Mouse (Mus musculus): ENCODE data around the gene Tmem132a.

Gene Tmem132a

DNA sequence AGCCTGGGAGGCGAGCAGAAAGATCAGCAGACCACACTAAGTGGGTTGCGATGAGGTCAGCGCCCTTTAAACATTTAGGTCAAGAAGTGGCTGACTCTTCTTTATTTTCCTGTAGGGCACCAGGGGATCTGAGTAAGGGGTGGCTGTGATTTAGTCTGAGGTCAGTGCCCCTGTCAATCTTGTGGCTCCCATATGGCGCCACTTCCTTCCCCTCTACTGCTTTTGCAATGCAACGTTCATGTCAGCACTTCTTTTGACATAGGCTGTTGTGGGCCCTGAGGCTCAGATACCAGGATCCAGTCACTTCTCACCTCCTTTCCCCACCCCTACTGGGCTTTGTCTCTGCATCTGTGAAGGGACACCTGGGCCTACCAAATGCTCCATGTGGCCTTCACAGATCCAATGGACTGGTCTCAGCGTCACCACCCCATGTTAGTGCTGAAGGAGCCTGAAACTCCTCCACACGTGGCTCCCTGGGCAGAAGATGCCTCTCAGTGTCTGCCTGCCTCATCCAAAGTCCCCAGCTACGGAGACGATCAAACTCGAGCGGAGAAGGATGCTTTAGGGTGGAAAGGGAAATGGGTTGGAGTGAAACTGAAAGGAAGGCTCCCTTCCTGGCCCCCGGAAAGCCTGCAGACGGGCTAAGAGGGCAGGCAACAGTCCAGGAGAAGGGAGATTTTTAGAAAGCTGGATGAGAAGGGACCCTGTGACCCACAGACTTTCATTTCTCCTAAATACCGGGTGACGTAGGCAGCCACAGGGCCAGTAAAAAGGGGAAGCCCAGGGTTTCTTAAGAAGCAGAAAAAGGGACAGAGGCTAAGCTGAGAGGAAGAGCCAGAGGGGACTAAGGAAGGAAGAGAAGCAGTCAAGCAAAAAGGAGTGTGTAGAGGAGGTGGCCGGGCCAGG is 27.8 kb downstream of the Tmem132a start:
- in situ Hi-C loops (cut with MboI; ENCODE audit: low pct_unique_long_range_greater_than_20kb in 1 of 2, low sequenced_read_pairs in 2 of 2, unreplicated experiment in 1 of 2): no loop called here

DNA sequence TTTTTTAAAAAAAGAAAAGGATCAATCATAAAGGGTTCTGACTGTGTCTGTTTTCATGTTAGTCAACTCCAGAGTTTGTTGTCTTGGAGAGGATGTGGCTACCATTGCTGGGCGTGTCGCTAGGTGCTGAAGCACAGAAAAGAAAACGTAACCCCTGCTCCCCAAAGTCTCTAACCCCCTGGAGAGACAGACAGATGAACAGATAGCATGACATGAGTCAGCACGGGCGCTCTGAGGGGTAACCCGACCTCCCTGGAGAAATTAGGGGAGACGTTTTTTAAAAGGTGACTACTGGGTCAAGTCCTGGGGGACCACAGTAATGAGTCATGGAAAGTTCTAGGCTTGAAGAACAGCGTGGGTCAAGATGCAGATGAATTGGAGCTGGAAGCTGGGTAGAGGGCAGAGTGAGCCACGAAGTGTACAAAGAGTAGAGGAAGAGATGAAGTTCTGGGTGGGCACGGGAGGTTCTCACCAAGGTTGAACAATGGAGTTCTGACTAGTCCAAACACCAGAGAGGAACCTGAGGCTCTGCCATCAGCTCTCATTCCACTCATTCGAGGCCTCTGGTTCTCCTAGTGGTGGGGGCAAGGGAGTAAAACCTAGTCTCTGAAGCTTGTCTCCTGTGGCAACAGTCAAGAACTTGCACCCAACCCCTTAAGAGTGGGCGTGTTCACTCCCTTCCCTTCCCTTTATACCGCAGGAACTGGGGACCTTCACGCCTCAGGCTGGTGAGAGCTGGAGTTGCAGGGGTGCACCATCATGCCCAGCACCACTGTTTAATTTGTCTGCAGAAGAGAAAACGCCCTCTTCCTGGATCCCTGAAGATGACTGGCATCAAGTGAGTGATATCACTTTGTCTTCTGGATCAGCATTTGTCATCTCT is 30.5 kb downstream of the Tmem132a start, which contains the start of gene Slc15a3:
TSS of gene Slc15a3 (plus strand) at position 718 of the 883 bp plus-strand sequence.
- in situ Hi-C loops (cut with MboI; ENCODE audit: low pct_unique_long_range_greater_than_20kb in 1 of 2, low sequenced_read_pairs in 2 of 2, unreplicated experiment in 1 of 2): no loop called here

DNA sequence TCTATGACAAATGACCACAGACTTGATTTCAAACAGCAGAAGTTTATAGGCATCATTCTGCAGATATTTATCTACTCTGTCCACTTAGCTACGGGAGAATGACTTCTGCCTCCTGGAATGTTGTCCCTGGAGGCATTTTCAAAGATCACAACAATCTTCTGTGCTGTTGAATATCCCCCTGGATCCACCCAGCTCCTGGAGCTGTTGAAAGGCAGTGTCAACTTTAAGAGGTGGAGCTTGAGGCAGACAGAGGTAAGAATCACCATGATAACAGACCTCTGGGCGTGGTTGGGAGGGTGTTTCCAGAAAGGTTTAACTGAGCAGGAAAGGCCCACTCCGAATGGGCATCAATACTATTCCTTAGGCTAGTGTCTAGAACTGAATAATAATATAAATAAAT is 34.1 kb downstream of the Tmem132a start:
- in situ Hi-C loops (cut with MboI; ENCODE audit: low pct_unique_long_range_greater_than_20kb in 1 of 2, low sequenced_read_pairs in 2 of 2, unreplicated experiment in 1 of 2): no loop called here

DNA sequence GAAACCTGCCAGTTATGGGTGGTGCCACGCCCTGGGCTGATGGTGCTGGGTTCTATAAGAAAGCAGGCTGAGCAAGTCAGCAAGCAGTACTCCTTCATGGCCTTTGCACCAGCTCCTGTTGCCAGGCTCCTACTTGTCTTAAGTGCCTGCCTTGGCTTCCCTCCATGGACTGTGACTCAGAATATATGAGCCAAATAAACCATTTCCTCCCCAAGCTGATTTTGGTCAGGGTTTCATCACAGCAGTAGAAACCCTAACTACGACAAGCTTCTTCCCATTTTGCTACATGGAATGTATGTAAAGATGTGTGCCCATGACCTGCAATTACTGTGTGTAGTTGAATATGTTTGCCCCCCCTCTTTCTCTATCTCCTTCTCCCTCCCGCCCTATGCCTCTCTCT is 36.1 kb downstream of the Tmem132a start:
- in situ Hi-C loops (cut with MboI; ENCODE audit: low pct_unique_long_range_greater_than_20kb in 1 of 2, low sequenced_read_pairs in 2 of 2, unreplicated experiment in 1 of 2): no loop called here

DNA sequence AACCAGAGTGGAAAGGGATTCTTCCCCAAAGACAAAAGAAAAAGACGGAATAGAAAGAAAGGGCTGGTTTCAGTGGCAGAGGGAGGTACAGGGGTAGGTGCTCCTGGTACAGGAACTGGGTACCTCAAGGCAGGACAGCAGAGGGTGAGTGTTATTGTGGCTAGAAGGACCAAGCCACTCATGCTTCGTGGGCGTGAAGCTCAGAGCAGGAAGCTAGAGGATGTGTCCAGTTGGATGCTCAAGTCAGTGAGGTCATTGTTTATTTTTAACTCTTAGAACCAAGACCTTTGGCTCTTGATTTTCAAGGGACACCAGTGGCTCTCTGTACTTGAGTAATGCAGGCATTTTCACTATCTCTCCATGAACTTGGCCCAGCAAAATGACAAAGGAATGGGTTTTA is 37.7 kb downstream of the Tmem132a start:
- in situ Hi-C loops (cut with MboI; ENCODE audit: low pct_unique_long_range_greater_than_20kb in 1 of 2, low sequenced_read_pairs in 2 of 2, unreplicated experiment in 1 of 2): no loop called here

DNA sequence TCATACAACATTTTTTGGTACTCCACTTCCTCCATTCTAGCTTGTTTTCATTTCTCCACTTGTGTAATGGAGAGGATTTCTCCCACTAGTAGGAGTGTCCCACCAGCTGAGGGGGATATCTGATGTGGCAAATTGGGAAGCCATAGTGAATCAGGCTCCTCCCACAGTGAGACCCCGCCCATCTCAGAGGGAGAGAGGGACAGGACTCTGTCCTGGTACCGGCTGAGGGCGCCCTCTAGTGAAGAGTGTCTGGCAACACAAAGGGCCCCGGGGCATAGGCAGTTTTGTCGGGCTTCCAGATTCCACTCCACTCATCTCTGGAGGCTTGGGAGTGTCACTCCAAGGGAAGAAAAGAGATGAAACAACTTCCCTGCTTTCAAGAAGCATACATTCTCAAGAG is 38.3 kb downstream of the Tmem132a start:
- in situ Hi-C loops (cut with MboI; ENCODE audit: low pct_unique_long_range_greater_than_20kb in 1 of 2, low sequenced_read_pairs in 2 of 2, unreplicated experiment in 1 of 2): no loop called here

DNA sequence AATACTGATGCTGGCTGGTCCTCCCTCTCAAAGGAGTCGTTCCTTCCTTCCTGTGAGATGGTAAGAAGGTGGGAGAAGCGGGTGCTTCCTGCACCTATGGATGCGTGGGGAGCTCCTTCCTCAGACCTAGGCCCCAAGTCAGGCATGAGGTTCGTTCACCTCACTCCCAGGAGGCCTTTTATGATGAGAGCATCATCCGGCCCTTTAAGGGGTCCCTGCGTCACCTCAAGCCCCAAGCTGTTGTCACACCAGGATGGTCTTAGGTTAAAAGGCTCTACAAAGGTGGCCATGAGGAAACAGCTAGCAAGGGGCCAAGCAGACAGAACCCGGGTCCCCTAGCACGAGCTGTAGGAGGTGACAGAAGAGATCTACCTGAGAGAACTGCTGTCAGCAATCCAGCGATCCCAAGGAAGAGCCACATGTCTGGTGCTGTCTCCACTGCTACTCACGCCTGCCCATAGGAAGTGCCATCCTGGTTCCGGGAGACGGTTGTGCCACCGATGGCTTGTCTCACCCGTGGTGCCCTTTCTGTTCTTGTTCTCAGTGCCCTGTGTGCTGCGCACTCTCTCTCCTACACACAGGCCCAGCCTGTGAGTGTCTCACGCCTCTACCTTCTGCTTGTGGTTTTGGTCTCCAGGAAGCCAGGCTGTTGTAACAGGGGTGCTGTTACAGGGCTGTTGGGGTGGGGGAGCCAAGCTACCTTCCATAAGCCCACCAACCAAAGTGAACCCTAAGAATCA is 40.1 kb downstream of the Tmem132a start, which contains the start of gene Cd6:
TSS of gene Cd6 (minus strand) at position 623 of the 740 bp plus-strand sequence.
- in situ Hi-C loops (cut with MboI; ENCODE audit: low pct_unique_long_range_greater_than_20kb in 1 of 2, low sequenced_read_pairs in 2 of 2, unreplicated experiment in 1 of 2): no loop called here

DNA sequence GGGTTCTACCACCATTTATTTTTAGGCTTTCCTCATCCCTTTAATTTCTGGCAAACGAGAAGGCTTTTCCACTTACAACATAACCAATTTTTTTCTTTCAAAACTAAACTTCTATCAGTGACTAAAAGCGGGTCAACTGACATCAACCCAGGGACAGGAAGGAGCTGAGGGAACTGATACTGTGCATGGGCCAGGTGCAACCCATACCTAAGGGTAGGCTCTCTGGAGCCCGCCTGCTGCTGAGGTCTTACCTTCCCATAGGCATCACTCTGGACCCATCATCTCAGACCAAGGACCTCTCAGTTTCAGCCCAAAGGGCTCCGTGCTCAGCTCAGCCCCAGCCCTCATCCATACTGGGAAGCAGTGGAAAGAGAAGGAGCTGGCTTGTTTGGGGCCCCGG is 41.4 kb downstream of the Tmem132a start:
- in situ Hi-C loops (cut with MboI; ENCODE audit: low pct_unique_long_range_greater_than_20kb in 1 of 2, low sequenced_read_pairs in 2 of 2, unreplicated experiment in 1 of 2): no loop called here

DNA sequence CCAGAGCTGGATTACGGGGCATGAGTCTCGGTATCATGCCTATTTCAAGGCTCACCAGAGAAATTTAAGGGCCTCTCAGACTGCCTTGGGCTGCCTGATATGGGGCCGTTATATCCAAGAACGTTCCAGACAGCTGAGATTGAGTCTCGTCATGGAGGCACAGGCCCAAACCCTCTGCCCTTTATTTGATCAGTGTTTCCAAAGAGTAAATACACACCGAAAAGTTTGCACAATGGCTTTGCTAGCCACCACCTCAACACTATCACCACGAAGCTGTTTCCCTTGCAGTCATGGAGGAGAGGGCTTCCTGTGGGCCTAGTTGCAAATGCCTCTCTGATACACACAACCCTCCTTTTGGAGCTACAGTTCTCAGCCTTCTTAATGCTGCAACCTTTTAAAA is 45.7 kb downstream of the Tmem132a start:
- in situ Hi-C loops (cut with MboI; ENCODE audit: low pct_unique_long_range_greater_than_20kb in 1 of 2, low sequenced_read_pairs in 2 of 2, unreplicated experiment in 1 of 2): no loop called here

DNA sequence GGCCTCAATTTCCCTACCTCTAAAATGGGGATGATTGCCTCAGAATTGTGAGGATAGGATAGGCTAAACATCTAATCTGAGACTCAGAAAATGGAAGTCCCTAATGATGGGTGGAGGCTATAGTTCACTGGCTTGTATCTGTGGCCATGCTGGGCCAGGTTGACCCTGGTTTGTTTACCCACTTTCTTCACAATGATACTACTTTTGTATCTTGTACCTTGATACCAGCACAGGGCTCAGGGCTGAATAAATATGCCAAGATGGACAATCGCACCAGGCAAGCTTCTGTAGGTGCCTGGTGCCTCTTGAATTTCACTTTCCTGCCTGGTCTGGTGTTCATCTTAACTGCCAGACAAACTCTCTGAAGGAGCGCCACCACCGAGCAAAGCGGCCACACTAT is 47.2 kb downstream of the Tmem132a start:
- in situ Hi-C loops (cut with MboI; ENCODE audit: low pct_unique_long_range_greater_than_20kb in 1 of 2, low sequenced_read_pairs in 2 of 2, unreplicated experiment in 1 of 2): no loop called here

DNA sequence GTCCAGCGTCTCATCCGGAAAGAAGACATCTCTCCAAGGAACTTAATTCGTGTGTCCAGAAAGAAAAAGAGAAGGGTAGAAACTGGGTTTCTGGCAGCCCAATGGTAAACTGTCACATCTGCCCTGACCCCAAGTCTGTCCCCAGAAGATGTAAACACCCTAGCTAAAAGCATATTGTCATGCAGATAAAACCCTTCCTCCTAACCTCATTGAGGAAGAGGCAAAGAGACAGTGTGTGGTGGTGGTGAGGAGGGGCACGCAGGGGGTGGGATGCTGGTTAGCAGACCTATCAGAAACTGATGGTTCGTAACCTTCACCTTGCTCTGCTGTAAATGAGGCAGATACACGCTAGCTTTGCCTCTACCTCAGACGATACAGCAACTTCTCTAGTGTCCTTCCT is 48.4 kb downstream of the Tmem132a start:
- in situ Hi-C loops (cut with MboI; ENCODE audit: low pct_unique_long_range_greater_than_20kb in 1 of 2, low sequenced_read_pairs in 2 of 2, unreplicated experiment in 1 of 2): no loop called here

DNA sequence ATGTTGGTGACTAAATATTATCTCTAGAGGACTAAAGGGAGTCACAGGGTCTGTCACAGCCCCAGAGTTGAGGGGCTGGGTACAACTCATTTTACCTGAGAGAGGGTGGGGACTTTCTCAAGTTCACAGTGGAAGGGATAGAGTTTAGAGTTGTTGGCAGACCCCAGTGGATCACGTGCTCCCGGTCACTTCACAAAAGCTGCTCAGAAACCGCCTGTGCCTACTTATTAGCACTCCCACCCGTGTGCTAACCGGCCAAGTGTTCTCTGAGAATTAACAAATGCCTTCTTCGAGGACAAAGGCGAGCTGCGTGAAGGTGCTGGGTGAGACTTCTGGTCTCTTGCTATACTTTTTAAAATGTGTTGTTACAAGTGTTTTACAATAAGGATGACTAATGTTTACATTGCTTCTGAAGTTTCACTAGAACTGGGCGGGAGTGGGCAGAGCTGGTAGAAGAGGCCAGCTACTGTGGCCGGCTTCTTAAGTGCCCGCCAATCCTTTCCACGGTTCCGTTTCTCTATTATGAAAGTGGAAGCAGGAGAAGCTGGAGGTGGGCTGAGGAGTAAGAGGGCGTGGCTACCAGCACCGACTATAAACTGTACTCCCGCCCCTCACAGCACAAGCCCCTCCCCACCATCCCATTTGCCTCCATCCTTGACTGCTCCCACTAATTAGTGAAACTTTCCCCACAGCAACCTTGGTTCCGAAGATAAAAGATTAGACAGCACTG is 51.4 kb downstream of the Tmem132a start:
- in situ Hi-C loops (cut with MboI; ENCODE audit: low pct_unique_long_range_greater_than_20kb in 1 of 2, low sequenced_read_pairs in 2 of 2, unreplicated experiment in 1 of 2): no loop called here

DNA sequence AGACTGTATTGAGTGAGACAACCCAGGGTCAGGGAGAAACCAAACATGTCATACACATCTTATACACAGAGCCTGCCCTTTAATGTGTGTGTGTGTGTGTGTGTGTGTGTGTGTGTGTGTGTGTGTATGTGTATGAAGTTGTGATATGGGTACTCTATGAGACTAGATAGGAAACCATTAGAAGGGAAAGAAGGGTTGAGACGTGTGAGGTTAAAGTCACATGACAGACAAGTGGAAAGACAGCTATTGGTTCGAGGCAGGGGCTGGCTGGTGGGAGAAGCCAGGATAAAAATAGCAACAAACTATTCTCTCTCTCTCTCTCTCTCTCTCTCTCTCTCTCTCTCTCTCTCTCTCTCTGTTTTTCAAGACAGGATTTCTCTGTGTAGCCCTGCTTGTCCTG is 53.3 kb downstream of the Tmem132a start:
- in situ Hi-C loops (cut with MboI; ENCODE audit: low pct_unique_long_range_greater_than_20kb in 1 of 2, low sequenced_read_pairs in 2 of 2, unreplicated experiment in 1 of 2): no loop called here

DNA sequence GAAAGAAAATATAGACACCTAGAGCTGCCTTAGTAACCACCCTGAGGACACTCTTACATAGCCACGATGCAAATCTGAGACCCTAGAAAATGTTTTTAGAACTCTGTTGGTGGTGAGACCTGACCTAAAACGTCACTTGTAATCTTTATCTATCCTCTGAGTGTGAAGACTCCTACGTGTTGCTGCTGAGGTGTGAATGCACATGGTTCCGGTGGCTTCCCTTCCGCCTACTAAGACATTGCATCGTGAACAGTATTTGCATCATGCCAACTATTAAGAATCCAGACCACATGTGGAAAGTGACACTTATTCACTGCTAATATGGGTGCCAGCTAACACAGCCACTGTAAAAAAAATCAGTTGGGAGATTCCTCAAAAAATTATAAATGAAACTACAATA is 53.9 kb downstream of the Tmem132a start:
- in situ Hi-C loops (cut with MboI; ENCODE audit: low pct_unique_long_range_greater_than_20kb in 1 of 2, low sequenced_read_pairs in 2 of 2, unreplicated experiment in 1 of 2): no loop called here

DNA sequence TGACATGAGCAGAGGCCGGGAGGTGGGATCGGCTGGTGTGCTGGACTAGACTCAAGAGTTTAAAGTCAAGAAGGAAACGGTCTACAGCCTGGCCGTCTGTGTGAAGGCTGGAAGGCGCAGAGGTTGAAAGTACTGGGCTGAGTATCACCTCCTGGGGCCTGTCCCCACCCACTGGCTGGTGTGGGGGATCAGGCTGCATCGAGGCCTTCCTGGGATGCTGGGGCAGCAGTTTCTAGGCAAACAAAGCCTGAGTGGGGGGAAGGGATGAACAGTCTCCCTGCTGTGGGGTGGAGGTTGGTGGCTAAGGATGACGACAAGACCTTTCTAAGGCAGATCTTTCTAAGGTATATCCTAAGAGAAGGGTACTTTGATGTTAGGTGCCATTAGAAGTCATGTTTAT is 55.8 kb downstream of the Tmem132a start:
- in situ Hi-C loops (cut with MboI; ENCODE audit: low pct_unique_long_range_greater_than_20kb in 1 of 2, low sequenced_read_pairs in 2 of 2, unreplicated experiment in 1 of 2): no loop called here

DNA sequence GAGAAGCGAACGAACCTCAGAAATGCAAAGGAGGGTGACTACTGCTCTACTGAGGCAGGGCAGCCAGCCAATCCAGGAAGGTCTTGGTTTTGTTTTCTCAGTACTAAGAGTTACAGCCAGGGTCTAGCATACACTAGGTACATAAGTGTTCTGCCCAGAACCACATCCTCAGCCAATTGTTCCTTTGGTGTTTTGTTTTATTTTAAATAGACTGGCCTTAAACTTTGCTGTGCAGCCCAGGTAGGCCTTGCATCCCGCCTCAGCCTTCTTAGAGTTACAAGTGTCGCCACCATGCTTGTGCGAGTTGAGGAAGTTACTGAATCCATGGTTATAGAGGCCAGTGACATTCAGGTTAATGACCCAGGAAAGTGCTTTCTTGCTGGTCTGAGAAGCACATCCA is 56.7 kb downstream of the Tmem132a start:
- in situ Hi-C loops (cut with MboI; ENCODE audit: low pct_unique_long_range_greater_than_20kb in 1 of 2, low sequenced_read_pairs in 2 of 2, unreplicated experiment in 1 of 2): no loop called here

DNA sequence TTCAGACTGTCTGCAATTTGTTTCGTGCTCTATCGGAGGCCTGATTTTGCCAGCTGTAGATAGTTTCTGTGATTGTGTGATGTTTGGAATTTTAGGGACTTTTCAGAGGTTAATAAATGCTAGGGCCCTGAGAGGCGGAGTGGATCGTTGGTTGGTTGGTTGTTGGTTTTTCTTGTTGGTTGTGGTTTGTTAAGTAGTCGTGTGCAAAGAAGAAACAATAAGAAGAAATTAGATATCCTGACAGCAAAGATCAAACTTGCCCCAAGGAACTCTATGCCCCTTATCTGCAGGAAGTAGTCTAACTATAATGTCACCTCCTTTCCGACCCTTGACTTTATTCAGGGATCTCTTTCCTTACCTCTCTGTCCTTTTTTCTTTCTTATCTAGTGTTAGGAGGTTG is 58.3 kb downstream of the Tmem132a start:
- in situ Hi-C loops (cut with MboI; ENCODE audit: low pct_unique_long_range_greater_than_20kb in 1 of 2, low sequenced_read_pairs in 2 of 2, unreplicated experiment in 1 of 2): no loop called here

DNA sequence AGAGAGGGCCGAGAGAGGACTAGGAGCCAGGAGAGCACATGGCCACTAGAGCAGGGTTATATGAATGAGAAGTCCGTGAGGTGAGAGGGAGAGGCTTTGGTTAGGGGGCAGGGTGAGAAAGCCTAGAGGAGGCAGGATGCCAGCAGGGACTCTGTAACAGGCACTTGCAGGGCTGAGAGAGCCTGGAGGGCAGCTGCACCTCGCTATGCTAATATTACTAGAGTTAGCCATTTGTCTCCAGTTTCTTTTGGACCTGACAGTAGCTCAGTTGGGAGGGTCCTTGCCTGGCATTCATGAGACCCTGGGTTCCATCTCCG is 59.6 kb downstream of the Tmem132a start:
- in situ Hi-C loops (cut with MboI; ENCODE audit: low pct_unique_long_range_greater_than_20kb in 1 of 2, low sequenced_read_pairs in 2 of 2, unreplicated experiment in 1 of 2): no loop called here

Measured in mouse embryonic stem cell (cell line).